Mouse (Mus musculus) intestine, embryonic 15.5 days (tissue): ENCODE measurements around the gene Sprr2a2. TPM values are rescaled to one million over a fixed set of nuclear protein-coding genes. Genes with fewer than 3 reads are reported as not detected.
"Not testable (repeated sequence)": the region's sequence is repeated elsewhere in the genome, so short reads cannot be mapped to it uniquely, and the experiment has no call there.

Experiments
- ATAC-seq: fragments of 200-750 bp; cut with Nextera tagmentation; 2 replicates; pipeline ENCODE4 v1.8.0; 2017; ENCODE audit warnings: moderate TSS enrichment, moderate library complexity
- H3K27ac ChIP-seq: fragments of 300-500 bp; sonication (generic); 2 replicates; pipeline ENCODE4 v1.5.1; 2015; ENCODE audit warnings: mild to moderate bottlenecking, inconsistent platforms
- H3K27me3 ChIP-seq: fragments of 300-500 bp; sonication (generic); replicated peaks from 2 replicates; pipeline ENCODE4 v1.6.1; 2015; ENCODE audit warnings: inconsistent platforms
- H3K36me3 ChIP-seq: fragments of 300-500 bp; sonication (generic); 2 replicates; pipeline ENCODE4 v1.6.1; 2015; ENCODE audit warnings: inconsistent platforms
- H3K4me1 ChIP-seq: fragments of 300-500 bp; sonication (generic); replicated peaks from 2 replicates; pipeline ENCODE4 v1.6.1; 2015; ENCODE audit warnings: inconsistent platforms
- H3K4me2 ChIP-seq: fragments of 300-500 bp; sonication (generic); replicated peaks from 2 replicates; pipeline ENCODE4 v1.6.1; 2015; ENCODE audit warnings: mild to moderate bottlenecking, inconsistent platforms
- H3K4me3 ChIP-seq: fragments of 300-500 bp; sonication (generic); replicated peaks from 2 replicates; pipeline ENCODE4 v1.5.1; 2015; ENCODE audit warnings: inconsistent platforms
- H3K9ac ChIP-seq: fragments of 300-500 bp; sonication (generic); 2 replicates; pipeline ENCODE4 v1.6.1; 2015; ENCODE audit warnings: inconsistent platforms
- H3K9me3 ChIP-seq: fragments of 300-500 bp; sonication (generic); 2 replicates; pipeline ENCODE4 v1.6.1; 2016; ENCODE audit warnings: inconsistent platforms
- WGBS: fragments of 180-500 bp; shearing (Covaris S2); methylation state at CpG from one replicate; pipeline ENCODE4 v1.1.7; 2015; 5-methylcytosine and 5-hydroxymethylcytosine counted together
- polyA plus RNA-seq: library from polyadenylated mRNA; unstranded; fragments of >200 nt; fragmentation: Nextera tagmentation; extraction: Ambion mirVana; gene quantifications from 2 replicates; pipeline ENCODE4 v1.2.1, GENCODE M21; 2015

The Sprr2a2 gene
- polyA plus RNA-seq, 1 experiment from 2014 or later, result 82.8 TPM

GRCm38 (mm10) chr3:92285101-92285500 lies 69.4 kb downstream of the Sprr2a2 start, which contains the start of gene Sprr2a3:
Gene Sprr2a3 (plus strand): TSS chr3:92285417.
- not testable (repeated sequence) for H3K4me3 ChIP-seq, H3K9ac ChIP-seq, H3K9me3 ChIP-seq, H3K4me1 ChIP-seq, H3K36me3 ChIP-seq, H3K4me2 ChIP-seq, H3K27me3 ChIP-seq, H3K27ac ChIP-seq
- peak; percentile 58 for ATAC-seq
- WGBS, result 90% methylated on average over 1 of the region's 1 CpGs

GRCm38 (mm10) chr3:92288489-92288888 lies 72.8 kb downstream of the Sprr2a2 start:
- not testable (repeated sequence) for ATAC-seq, H3K9me3 ChIP-seq, H3K27ac ChIP-seq, H3K36me3 ChIP-seq, H3K4me2 ChIP-seq, H3K4me1 ChIP-seq, H3K27me3 ChIP-seq, H3K9ac ChIP-seq, H3K4me3 ChIP-seq
- 82% methylated on average over 6 of the region's 6 CpGs for WGBS

Other genes starting within 250 kb of the Sprr2a2 start
- not detected in 2 replicates for gene Pglyrp3, start 201.3 kb upstream of the Sprr2a2 start, polyA plus RNA-seq
- gene Lor, start 132.8 kb upstream of the Sprr2a2 start, polyA plus RNA-seq, result 0.21 and 0.23 TPM in 2 replicates
- not detected in 2 replicates for gene Prr9, start 92.0 kb upstream of the Sprr2a2 start, polyA plus RNA-seq
- not detected in 2 replicates for gene Lelp1, start 73.2 kb upstream of the Sprr2a2 start, polyA plus RNA-seq
- gene Sprr2a1, start 121 bp upstream of the Sprr2a2 start, polyA plus RNA-seq, result 2.0 and 2.5 TPM in 2 replicates
- gene Sprr2a3, start 69.5 kb downstream of the Sprr2a2 start, polyA plus RNA-seq, result 10.6 and 12.8 TPM in 2 replicates
- not detected in 2 replicates for gene Sprr2b, start 100.7 kb downstream of the Sprr2a2 start, polyA plus RNA-seq
- not detected in 2 replicates for gene Sprr2d, start 123.2 kb downstream of the Sprr2a2 start, polyA plus RNA-seq
- not detected in 2 replicates for gene Sprr2e, start 136.2 kb downstream of the Sprr2a2 start, polyA plus RNA-seq
- not detected in 2 replicates for gene Sprr2f, start 149.3 kb downstream of the Sprr2a2 start, polyA plus RNA-seq
- gene Sprr2h, start 169.8 kb downstream of the Sprr2a2 start, polyA plus RNA-seq, result not detected in 2 replicates
- not detected in 2 replicates for gene Sprr2i, start 192.1 kb downstream of the Sprr2a2 start, polyA plus RNA-seq
- not detected in 2 replicates for gene Sprr2j-ps, start 202.2 kb downstream of the Sprr2a2 start, polyA plus RNA-seq
- 7.7 and 9.0 TPM in 2 replicates for gene Gm9774, start 213.5 kb downstream of the Sprr2a2 start, polyA plus RNA-seq
- not detected in 2 replicates for gene Sprr2k, start 216.7 kb downstream of the Sprr2a2 start, polyA plus RNA-seq
- gene Sprr1b, start 222.9 kb downstream of the Sprr2a2 start, polyA plus RNA-seq, result 0.18 TPM in 1 of 2 replicates, not detected in the other
- gene Sprr3, start 242.8 kb downstream of the Sprr2a2 start, polyA plus RNA-seq, result not detected in 2 replicates